Mouse (Mus musculus): ENCODE measurements around the gene Rbfox3. TPM values are rescaled to one million over a fixed set of nuclear protein-coding genes. Genes with fewer than 3 reads are reported as not detected.
A peak's percentile ranks its signal among the peaks of the same experiment; 100 is the strongest.

Gene Rbfox3
- total RNA-seq, 2 experiments from 2014 or later = 0.13 to 0.20 TPM

- TF ChIP-seq CTCF (IDR thresholded peaks at IDR 0.05) = no peak
- Histone ChIP-seq H3K27ac (no peak overlapping the region), H3K4me3 (no peak overlapping the region)
- intact Hi-C loops (cut with DNase I) = no loop called here
- DNase-seq = no peak
Observed at GRCm38 (mm10) chr11:118912686-118913085, 1.3 kb upstream of the Rbfox3 start.

DNA sequence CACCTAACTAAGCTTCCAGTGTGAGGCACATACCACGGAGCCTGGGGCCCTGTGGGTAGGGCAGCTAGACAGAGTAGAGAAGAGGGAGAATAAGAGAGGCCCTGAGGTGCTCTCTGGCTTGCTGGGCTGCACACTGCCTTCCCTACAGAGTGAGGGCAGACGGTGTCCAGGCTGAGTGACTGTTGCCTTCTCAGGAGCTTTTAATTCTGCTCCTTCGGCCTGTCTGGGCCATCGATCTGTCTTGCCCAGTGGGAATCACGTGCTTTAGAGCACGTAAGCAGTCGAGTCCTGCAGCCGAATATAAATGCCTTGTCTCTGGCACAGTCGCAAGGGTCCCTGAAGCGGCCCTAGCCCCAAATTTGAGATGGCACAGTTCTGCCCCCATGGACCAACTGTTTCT, 641 bp downstream of the Rbfox3 start:
- H3K4me3 ChIP-seq = no peak overlapping the region
- no peak overlapping the region for H3K27ac ChIP-seq
- intact Hi-C loops (cut with DNase I) = no loop called here
- no peak for DNase-seq
- TF ChIP-seq CTCF (IDR thresholded peaks at IDR 0.05) = no peak

- DNase-seq = no peak
- Histone ChIP-seq H3K27ac (no peak overlapping the region), H3K4me3 (no peak overlapping the region; the same call in 1 of the 2 replicates)
- intact Hi-C loops (cut with DNase I) = no loop called here
- TF ChIP-seq CTCF (IDR thresholded peaks at IDR 0.05) = no peak
Observed at GRCm38 (mm10) chr11:118909814-118910201, 1.6 kb downstream of the Rbfox3 start.

- Histone ChIP-seq H3K27ac (no peak overlapping the region), H3K4me3 (peak overlapping the region; percentile 53)
- intact Hi-C loops (cut with DNase I) = no loop called here
- TF ChIP-seq CTCF (IDR thresholded peaks at IDR 0.05) = no peak
- DNase-seq = no peak
Observed at GRCm38 (mm10) chr11:118908981-118909813, 2.2 kb downstream of the Rbfox3 start.

DNA sequence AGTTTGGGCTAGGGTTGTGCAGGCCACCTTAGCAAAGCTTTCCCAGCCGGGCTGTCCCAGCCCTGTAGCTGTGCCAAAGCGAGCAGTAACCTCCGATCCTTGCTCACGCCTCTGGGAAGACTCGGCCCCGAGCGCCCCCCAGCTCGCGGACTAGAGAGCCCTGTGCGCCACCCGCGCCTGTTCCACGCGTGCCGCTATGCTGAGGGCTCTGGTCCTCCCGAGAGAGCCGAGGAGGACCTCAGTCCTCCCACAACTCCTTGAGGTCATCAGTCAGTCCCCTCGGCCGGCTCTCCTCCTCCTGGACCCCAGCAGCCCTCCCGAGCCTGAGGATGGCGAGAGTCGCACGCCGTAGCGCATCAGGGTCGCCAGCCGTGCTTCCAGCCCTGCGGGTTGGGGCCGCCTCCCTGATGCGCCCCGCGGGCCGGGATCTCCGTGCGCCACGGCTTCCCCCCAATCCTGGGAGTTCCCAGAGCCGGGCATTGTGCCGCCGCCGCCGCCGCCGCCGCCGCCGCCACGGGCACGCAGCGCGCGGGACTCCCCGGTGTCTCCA, 2.9 kb downstream of the Rbfox3 start:
- no peak for TF ChIP-seq CTCF (IDR thresholded peaks at IDR 0.05)
- intact Hi-C loops (cut with DNase I) = no loop called here
- H3K4me3 ChIP-seq = peak overlapping the region; percentile 53
- no peak for DNase-seq
- no peak overlapping the region for H3K27ac ChIP-seq

- Histone ChIP-seq H3K4me3 (no peak overlapping the region), H3K27ac (no peak overlapping the region)
- intact Hi-C loops (cut with DNase I) = no loop called here
Observed at GRCm38 (mm10) chr11:118907471-118908401, 3.7 kb downstream of the Rbfox3 start.

GRCm38 (mm10) chr11:118906824-118907470, 4.5 kb downstream of the Rbfox3 start:
- intact Hi-C loops (cut with DNase I) = no loop called here
- no peak for DNase-seq
- no peak for TF ChIP-seq CTCF (IDR thresholded peaks at IDR 0.05)
- H3K27ac ChIP-seq = no peak overlapping the region
- no peak overlapping the region for H3K4me3 ChIP-seq

More at GRCm38 (mm10) chr11:118907471-118908401, 3.7 kb downstream of the Rbfox3 start:
- no peak for TF ChIP-seq CTCF (IDR thresholded peaks at IDR 0.05)
- no peak for DNase-seq

- TF ChIP-seq CTCF (IDR thresholded peaks at IDR 0.05) = no peak
- intact Hi-C loops (cut with DNase I) = no loop called here
- no peak for DNase-seq
Observed at GRCm38 (mm10) chr11:118906131-118906823, 5.1 kb downstream of the Rbfox3 start.

GRCm38 (mm10) chr11:118905656-118906055, 5.7 kb downstream of the Rbfox3 start:
- no peak for DNase-seq
- intact Hi-C loops (cut with DNase I) = no loop called here
- Histone ChIP-seq H3K27ac (no peak overlapping the region), H3K4me3 (no peak overlapping the region)
- no peak for TF ChIP-seq CTCF (IDR thresholded peaks at IDR 0.05)

More at GRCm38 (mm10) chr11:118906131-118906823, 5.1 kb downstream of the Rbfox3 start:
- H3K27ac ChIP-seq = no peak overlapping the region
- H3K4me3 ChIP-seq = no peak overlapping the region

DNA sequence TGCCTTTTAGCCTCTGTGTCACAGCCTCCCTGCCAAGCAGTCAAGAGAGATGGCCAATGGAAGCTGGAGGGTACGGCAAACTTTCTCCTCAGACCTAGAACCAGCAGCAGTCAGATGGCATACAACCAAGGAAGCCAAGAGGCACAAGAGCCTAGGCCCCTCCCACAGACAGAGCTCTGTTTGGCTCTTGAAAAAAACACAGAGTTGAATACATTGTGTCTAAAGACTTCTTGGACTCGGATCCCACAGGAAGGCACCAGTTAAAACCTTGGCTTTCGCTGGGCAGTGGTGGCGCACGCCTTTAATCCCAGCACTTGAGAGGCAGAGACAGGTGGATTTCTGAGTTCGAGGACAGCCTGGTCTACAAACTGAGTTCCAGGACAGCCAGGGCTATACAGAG, 7.1 kb downstream of the Rbfox3 start:
- no peak for TF ChIP-seq CTCF (IDR thresholded peaks at IDR 0.05)
- no peak overlapping the region for H3K27ac ChIP-seq
- no peak for DNase-seq
- H3K4me3 ChIP-seq = no peak overlapping the region
- intact Hi-C loops (cut with DNase I) = no loop called here

GRCm38 (mm10) chr11:118899771-118900545, 11.4 kb downstream of the Rbfox3 start:
- no peak for TF ChIP-seq CTCF (IDR thresholded peaks at IDR 0.05)
- intact Hi-C loops (cut with DNase I) = no loop called here

More at GRCm38 (mm10) chr11:118899771-118900545, 11.4 kb downstream of the Rbfox3 start:
- Histone ChIP-seq H3K27ac (no peak overlapping the region), H3K4me3 (no peak overlapping the region)
- no peak for DNase-seq
